Mouse (Mus musculus) lung, adult 18-20 months (tissue): ENCODE measurements around the gene Esrrg.
A peak's percentile ranks its signal among the peaks of the same experiment; 100 is the strongest.

ENCODE experiments used
- DNase-seq, 2 experiments: peaks; one replicate each; pipeline ENCODE4 v3.0.0; 2022; ENCODE audit warnings: mixed read lengths in 2 of 2

Gene Esrrg

GRCm38 (mm10) chr1:187779589-187780178, 171.1 kb downstream of the Esrrg start:
- DNase-seq = no peak

DNA sequence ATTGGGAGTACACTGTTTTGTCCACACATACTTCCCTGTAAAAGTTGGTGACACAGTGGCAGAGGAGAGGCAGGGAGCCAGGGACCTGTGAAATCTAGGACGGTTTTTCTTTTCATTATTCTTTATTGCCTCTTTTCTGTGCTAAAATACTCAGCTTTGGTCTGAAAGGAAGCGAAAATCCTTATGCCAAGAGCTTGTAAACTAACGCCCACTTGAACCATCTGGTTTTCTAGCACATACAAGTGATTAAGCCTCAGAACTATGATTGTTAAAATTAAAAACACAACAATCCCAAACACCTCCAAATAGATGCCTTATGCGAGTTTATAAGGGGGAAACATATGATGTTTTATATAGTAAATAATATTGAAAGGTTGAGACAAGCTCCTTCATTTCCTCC, 176.6 kb downstream of the Esrrg start:
- DNase-seq = no peak

- no peak for DNase-seq
Measured at GRCm38 (mm10) chr1:187787055-187788016, 178.7 kb downstream of the Esrrg start.

DNA sequence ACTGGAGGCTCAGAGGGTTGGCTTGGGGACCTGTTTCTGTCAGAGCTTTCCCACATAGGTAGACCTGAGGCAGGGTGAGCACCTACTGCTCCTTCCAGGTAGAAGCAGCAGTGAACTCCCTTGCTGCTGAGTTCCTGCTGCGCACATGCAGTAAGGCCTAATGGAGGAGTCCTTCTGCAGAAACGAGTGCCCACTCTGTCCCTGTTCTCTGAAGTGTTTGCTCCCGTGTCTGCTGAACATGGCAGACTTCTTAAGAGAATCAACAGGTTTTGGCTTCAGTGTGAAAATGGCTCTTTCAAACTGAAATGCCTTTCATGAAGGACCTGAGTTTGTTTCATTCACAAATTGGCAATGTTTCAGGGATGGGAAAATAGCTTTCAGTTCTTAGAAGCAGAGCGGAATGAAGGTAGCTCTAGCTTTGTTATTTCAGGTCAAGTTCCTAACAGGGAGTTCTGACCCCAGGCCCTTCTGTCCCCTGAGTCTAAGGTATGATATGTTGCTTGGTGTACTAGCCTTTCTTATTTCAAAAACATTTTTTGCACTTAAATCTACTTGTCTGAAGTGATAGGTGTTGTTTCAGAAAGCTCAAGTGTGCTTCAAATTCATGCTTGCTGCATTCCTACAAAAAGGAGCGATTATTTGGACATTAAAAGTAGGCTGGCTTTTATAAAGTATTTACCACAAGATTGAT, 185.8 kb downstream of the Esrrg start:
- no peak for DNase-seq

DNA sequence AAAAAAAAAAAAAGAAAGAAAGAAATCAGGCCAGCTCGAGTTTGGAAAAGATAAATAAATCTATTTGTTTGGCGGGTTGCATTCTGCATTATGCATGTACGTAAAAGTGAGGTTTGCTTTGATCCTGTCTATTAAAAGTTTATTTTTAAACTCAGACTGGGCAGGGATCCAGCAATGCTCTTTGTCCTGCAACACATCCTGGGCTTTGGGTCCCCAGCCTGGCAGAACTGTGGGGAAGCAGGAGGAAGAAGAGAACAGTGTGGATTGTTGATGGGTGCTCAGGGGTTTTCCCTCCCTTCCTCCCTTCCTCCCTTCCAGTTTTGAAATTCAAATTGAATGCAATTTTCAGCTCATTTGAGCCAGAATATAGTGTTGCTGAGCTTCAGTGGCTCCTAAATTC, 187.0 kb downstream of the Esrrg start:
- no peak for DNase-seq

DNA sequence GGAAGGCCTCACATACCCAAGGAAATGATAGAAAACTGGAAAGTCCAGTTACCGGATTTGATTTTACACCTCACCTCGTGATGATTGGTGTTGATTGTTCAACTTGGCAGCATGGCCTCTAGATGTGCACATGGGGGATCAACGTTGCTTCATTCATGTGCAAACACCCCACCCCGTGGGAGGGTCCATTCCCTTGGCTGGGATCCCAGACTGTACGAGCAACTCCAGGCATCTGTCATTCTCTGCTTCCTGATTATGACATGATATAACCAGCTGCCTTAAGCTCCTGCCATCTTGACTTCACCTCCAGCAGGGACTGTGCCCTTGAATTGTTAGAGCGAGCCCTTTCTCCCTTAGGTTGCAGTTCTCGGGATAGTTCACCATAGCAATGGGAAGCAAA, 190.7 kb downstream of the Esrrg start:
- peak; percentile 6 to 23 for DNase-seq

GRCm38 (mm10) chr1:187800761-187801160, 192.2 kb downstream of the Esrrg start:
- no peak for DNase-seq

GRCm38 (mm10) chr1:187803566-187803965, 195.0 kb downstream of the Esrrg start:
- DNase-seq = no peak

DNA sequence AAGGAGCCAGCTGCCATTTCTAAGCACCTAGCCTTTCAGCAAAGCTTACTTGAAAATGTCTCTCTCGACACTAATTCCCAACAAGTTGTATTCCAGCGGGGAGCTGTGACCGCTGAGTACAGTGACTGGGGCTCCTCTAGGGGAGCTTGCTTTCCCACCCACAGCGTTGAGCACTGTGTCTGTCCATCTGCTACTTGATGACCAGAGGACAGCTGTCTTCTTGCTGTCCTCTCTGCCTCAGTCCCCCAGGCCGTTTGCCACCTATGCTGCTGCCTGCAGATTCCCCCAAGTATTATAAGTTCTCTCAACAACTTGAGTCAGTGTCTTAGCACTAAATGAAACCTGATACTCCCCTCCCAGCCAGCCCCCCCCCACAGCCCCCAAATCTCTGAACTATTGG, 195.4 kb downstream of the Esrrg start:
- DNase-seq = no peak

DNA sequence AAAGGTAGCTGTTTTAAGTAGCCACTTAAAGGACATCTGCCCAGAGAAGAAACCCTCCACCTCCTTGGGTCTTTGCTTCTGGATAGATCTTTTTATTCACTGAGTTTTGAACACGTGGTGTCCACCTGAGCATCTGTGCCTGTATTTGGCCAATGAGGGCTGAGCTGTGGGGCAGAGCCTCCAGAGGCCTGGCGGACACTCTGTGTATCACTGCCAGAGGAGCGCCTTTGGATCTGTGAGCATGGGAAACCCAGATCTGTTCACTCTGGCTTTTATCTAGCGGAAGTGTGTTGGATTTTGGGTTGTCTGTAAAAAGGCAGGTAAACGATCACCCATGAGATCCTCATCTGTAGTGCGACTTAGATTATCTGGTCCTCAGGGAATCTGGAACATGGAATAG, 196.4 kb downstream of the Esrrg start:
- DNase-seq = no peak

- DNase-seq = no peak
Measured at GRCm38 (mm10) chr1:187807477-187808390, 199.1 kb downstream of the Esrrg start.

DNA sequence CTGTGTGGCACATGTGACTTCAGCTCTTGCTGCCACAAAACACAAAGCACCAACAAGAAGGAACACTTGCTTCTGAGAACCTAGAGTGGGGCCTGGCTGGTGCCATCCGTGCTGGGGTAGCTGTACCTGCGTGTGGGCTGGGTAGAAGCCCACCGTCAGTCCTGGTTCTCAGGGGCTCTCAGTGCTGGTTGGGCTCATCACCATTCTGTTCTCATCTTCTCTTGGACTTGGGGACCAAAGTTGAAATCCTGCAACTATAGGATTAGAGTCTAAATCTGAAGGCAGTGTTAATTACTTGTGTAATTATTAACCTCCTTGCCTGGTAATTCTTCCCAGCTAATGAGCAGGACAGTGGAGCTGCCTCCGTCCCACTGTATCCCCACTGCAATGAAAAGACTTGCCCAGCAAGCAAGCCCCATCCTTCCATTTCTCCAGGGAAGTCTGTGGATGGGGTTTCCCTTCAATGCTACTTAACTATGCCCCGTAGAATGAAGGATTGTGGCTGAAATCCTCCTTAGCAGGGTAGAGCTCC, 199.9 kb downstream of the Esrrg start:
- no peak for DNase-seq

GRCm38 (mm10) chr1:187809546-187809945, 201.0 kb downstream of the Esrrg start:
- DNase-seq = no peak

DNA sequence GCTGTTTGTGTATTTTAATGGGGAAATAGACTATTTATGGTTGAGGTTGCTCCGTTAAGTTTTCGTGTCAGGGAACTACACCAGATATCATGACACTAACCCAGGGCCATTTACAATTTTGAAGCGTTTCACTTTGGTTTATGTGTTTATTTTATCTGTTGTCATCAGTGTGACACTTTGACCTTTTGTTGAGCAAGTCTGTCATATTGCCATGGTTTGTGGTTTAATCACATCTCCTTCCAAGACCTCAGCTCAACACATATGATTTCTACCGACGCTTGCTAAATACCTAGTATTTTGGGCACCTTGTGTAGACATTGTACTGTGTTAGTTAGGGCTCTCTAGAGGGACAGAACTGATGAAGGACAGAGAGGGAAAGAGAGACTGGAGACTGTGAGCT, 210.8 kb downstream of the Esrrg start:
- DNase-seq = no peak

DNA sequence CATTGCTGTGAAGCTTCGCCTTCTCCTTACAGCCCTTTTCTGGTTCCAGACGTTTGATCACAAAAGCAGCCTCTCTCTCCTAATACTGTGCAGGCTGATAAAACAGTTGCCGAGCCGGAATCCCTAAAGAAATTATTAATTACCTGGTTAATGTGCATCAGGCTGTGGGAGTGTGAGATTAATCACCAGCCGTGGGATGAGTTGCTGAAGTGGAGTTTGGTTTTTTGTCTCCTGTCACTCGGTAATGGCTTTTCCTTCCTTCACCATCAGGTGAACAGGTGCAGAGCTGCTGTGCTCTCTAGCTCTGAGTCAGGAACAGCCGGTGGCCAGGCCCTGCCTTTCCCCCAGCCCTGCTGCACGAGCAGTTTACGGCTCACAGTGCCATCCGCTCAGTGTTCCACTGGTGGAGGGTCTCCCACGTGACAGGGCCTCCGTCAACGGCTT, 212.8 kb downstream of the Esrrg start:
- no peak for DNase-seq

- no peak for DNase-seq
Measured at GRCm38 (mm10) chr1:187823351-187823750, 214.8 kb downstream of the Esrrg start.

DNA sequence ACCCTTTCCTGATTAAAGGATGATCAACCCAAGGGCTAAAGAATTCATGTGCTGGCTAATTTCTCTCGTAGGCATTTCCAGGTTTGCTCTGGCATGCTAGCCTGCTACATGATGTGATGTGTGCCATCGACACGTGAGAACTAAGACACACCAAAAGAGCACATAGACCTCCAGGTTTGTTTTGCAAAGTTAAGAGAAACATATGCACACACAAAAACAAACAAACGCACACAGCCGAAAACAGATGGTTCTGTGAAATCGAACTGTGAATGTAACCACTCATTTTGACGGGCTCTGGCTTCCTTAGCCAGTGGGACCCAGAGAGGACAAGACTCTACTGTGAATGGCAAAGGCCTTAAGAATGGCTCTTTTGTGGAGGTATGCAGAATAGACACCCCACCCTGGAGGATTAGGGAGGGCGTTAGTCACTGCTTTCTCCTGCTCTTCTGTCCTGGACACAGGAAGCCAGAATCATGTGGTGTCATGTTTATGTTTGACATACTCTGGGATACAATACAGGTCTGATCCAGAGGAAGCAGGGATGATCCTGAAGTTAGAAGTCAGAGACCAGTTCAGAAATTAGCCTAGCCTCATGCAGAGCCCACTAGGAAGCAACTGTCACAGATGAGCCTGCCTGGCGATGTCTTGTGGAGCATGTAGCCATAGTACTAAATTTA, 217.0 kb downstream of the Esrrg start:
- DNase-seq = no peak

DNA sequence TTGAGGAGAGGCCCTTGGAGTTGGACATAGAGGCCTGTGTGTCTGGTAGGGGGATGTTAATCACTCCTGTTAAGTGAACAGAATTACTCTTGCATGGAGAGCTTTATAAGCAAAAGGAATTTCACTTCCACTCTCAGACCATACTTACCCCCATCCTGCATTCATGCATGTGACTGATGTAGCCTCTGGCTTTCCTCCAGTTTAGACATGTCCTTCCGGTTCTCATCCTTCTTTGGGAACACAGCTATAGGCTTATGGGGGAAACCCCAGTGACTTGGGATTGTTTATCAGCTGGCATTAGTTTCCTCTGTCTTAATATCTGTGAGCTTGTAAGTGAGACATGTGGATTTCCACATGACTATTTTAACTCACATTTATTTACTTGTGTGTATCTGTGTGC, 217.5 kb downstream of the Esrrg start:
- no peak for DNase-seq

DNA sequence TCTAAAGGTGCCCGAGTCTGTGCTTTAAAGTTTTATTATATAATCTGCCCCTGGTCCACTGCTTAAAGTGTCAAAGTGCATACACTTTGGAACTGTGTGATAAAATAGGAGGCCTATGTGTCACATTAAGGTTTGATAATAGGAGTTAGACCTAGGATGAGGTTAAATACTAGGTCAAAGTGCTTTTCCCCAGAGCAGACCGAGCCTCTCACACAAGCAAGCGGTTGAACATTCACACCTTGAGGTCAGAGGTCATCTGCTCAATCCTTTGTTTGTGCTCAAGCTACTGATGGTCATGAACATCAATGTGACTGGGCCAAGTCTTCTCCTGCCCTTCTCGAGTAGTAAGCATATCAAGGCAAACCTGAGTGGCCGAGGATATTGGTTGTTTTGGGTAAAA, 218.3 kb downstream of the Esrrg start:
- DNase-seq = no peak

GRCm38 (mm10) chr1:187830937-187831336, 222.3 kb downstream of the Esrrg start:
- no peak for DNase-seq

DNA sequence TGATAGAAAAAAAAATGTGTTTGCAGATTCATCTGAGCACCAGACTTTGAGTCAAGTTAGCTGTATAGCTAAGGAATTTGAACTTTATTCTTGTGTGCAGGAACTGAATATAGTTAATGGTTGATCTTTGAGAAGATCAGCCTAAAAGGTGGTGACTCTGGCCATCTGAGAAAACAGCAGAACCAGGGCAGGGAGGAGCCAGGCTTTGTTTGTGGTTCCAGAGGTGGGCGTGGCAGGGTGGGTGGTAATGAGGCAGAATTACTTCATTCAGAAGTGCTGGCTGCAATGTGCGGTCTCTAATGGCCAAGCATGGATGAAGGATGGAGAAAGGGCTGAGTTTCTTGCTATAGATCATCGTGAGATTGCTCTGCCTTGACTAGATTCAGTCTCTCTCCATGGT, 224.3 kb downstream of the Esrrg start:
- peak in 1 of 2 experiments; percentile 18 for DNase-seq

DNA sequence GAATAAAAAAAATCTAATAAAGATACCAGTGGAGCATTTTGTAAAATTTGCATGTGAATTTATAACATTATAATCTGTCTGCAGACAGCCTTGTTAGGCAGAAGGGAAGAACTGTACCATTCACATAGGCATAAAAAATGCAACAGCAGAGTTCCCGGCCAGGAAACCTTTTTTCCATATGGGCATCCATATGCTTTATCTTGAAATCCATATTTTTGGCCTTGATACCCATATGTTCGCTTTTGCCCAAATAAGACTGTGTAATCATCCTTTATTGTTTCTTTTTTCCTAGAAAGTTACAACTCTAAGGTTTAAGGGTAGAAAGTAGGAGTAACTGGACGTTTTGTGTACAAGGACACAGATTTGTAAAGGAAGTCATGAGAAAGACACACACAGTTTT, 226.0 kb downstream of the Esrrg start:
- DNase-seq = no peak
